Comparison of ENCODE assay signal across 8 mouse cellular contexts in the genomic region with DNA sequence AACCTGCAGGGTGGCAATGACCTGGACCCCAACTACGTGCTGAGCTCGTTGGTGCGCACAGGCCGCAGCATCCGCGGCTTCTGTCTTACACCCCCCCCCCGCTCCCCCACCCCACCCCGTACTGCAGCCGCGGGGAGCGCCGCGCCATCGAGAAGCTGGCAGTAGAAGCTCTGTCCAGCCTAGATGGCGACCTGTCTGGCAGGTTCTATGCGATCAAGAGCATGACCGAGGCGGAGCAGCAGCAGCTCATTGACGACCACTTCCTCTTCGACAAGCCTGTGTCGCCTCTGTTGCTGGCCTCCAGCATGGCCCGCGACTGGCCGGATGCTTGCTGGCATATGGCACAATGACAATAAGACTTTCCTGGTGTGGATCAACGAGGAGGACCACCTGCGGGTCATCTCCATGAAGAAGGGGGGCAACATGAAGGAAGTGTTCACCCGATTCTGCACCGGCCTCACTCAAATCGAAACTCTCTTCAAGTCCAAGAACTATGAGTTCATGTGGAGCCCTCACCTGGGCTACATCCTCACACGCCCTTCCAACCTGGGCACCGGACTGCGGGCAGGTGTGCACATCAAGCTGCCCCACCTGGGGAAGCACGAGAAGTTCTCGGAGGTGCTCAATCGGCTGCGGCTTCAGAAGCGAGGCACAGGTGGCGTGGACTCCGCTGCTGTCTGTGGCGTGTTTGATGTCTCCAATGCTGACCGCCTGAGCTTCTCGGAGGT. TPM values are rescaled to one million over a fixed set of nuclear protein-coding genes. Genes with fewer than 3 reads are reported as not detected.
DNase-seq lines count a peak whose midpoint lies in the region; ATAC-seq lines count a peak whose summit lies in the region.

No protein-coding gene starts in this region.

- peak overlapping the region; percentile 71 for H3K9ac ChIP-seq in heart, embryonic 13.5 days
- H3K9ac ChIP-seq in limb, embryonic 11.5 days (ENCODE audit: low read length) = no peak overlapping the region
- no peak overlapping the region for H3K9ac ChIP-seq in midbrain, embryonic 15.5 days

- peaks cover 10% of the 10 kb centered on the region; the same call in 1 of the 2 replicates for H3K4me1 ChIP-seq in heart, embryonic 13.5 days
- no peaks in the 10 kb centered on the region for H3K4me1 ChIP-seq in limb, embryonic 11.5 days (ENCODE audit: control insufficient read depth, insufficient read depth, low read length)
- H3K4me1 ChIP-seq in midbrain, embryonic 15.5 days = peaks cover 5% of the 10 kb centered on the region; the same call in 1 of the 2 replicates

- H3K4me3 ChIP-seq in heart, embryonic 13.5 days = peak overlapping the region; percentile 44
- peak overlapping the region; percentile 31 for H3K4me3 ChIP-seq in limb, embryonic 11.5 days (ENCODE audit: low read depth, low read length)
- peak overlapping the region; percentile 29 for H3K4me3 ChIP-seq in midbrain, embryonic 15.5 days

- H3K36me3 ChIP-seq in heart, embryonic 13.5 days = no peaks in the 10 kb centered on the region
- no peaks in the 10 kb centered on the region for H3K36me3 ChIP-seq in limb, embryonic 11.5 days (ENCODE audit: control insufficient read depth, insufficient read depth, low read length)
- H3K36me3 ChIP-seq in midbrain, embryonic 15.5 days (replicated peaks) = no peaks in the 10 kb centered on the region

- no peak overlapping the region for H3K27ac ChIP-seq in heart, embryonic 13.5 days (replicated peaks)
- no peak overlapping the region for H3K27ac ChIP-seq in limb, embryonic 11.5 days (replicated peaks; ENCODE audit: low read depth, low read length)
- H3K27ac ChIP-seq in midbrain, embryonic 15.5 days = no peak overlapping the region

- H3K9me3 ChIP-seq in heart, embryonic 13.5 days = 0 out of 2 replicates have a peak, but pooled peaks cover 3% of the 10 kb centered on the region
- H3K9me3 ChIP-seq in limb, embryonic 11.5 days (ENCODE audit: control insufficient read depth, low read length) = no peaks in the 10 kb centered on the region
- no peaks in the 10 kb centered on the region for H3K9me3 ChIP-seq in midbrain, embryonic 15.5 days

- H3K27me3 ChIP-seq in heart, embryonic 13.5 days (replicated peaks) = peaks cover 31% of the 10 kb centered on the region
- H3K27me3 ChIP-seq in limb, embryonic 11.5 days (ENCODE audit: control insufficient read depth, insufficient read depth, low read length) = peaks cover 12% of the 10 kb centered on the region
- H3K27me3 ChIP-seq in midbrain, embryonic 15.5 days (replicated peaks) = peaks cover 21% of the 10 kb centered on the region

- H3K4me2 ChIP-seq in heart, embryonic 13.5 days = peak overlapping the region; percentile 77
- peak overlapping the region; percentile 44 for H3K4me2 ChIP-seq in limb, embryonic 11.5 days (ENCODE audit: low read depth, severe bottlenecking)
- H3K4me2 ChIP-seq in midbrain, embryonic 15.5 days = peak overlapping the region; percentile 51

- ATAC-seq in heart, embryonic 13.5 days (ENCODE audit: extremely low read depth, insufficient number of reproducible peaks, low FRiP score, low TSS enrichment) = no peak
- peak; percentile 31; the same call in 1 of the 2 replicates for ATAC-seq in limb, embryonic 11.5 days (ENCODE audit: insufficient number of reproducible peaks, low FRiP score, low TSS enrichment, low read depth)
- ATAC-seq in midbrain, embryonic 15.5 days (replicated peaks) = 0 out of 2 replicates have a peak, but pooled peaks have one; percentile 20

- DNase-seq in spleen, adult 18-20 months = peak; percentile 17 to 42
- DNase-seq in spleen, postnatal 4 days (ENCODE audit: low spot score in 2 of 2) = no peak
- DNase-seq in limb, embryonic 11.5 days (ENCODE audit: low spot score) = peak; percentile 33
- peak; percentile 36 for DNase-seq in thymus, postnatal 4 days
- DNase-seq in layer of hippocampus, postnatal 25 days (ENCODE audit: extremely low spot score in 1 of 2, low spot score in 1 of 2) = no peak
- no peak for DNase-seq in MN1 (ENCODE audit: low spot score)

- 23% methylated on average over 42 of the region's 42 CpGs for WGBS in heart, embryonic 13.5 days
- 33% methylated on average over 41 of the region's 42 CpGs for WGBS in limb, embryonic 11.5 days
- WGBS in midbrain, embryonic 15.5 days = 39% methylated on average over 42 of the region's 42 CpGs

RNA-seq across cellular contexts. Expression of gene Cd80, which starts 28.4 kb away (rescaled TPM):
- 0.53 and 0.55 TPM in 2 replicates for polyA plus RNA-seq in heart, embryonic 13.5 days (2015; fragmentation: Nextera tagmentation; extraction: Ambion mirVana)
- 0.21 and 0.34 TPM in 2 replicates for polyA plus RNA-seq in limb, embryonic 11.5 days (2014; fragmentation: Nextera tagmentation; extraction: Ambion mirVana)
- polyA plus RNA-seq in midbrain, embryonic 15.5 days (2015; fragmentation: Nextera tagmentation; extraction: Ambion mirVana) = 0.54 and 0.75 TPM in 2 replicates
- total RNA-seq in layer of hippocampus, postnatal 25 days (2021) = under 1 TPM in 1 of 2 experiments, not detected in 1; 0.27 TPM

RNA-seq across cellular contexts. Expression of gene Adprh, which starts 31.2 kb away (rescaled TPM):
- polyA plus RNA-seq in heart, embryonic 13.5 days (2015; fragmentation: Nextera tagmentation; extraction: Ambion mirVana) = 92.3 and 102 TPM in 2 replicates
- 135 and 141 TPM in 2 replicates for polyA plus RNA-seq in limb, embryonic 11.5 days (2014; fragmentation: Nextera tagmentation; extraction: Ambion mirVana)
- 152 and 161 TPM in 2 replicates for polyA plus RNA-seq in midbrain, embryonic 15.5 days (2015; fragmentation: Nextera tagmentation; extraction: Ambion mirVana)
- 10 to 100 TPM; 57.7 to 61.9 TPM for total RNA-seq in layer of hippocampus, postnatal 25 days (2021)

RNA-seq across cellular contexts. Expression of gene Timmdc1, which starts 38.7 kb away (rescaled TPM):
- 29.7 and 35.3 TPM in 2 replicates for polyA plus RNA-seq in heart, embryonic 13.5 days (2015; fragmentation: Nextera tagmentation; extraction: Ambion mirVana)
- polyA plus RNA-seq in limb, embryonic 11.5 days (2014; fragmentation: Nextera tagmentation; extraction: Ambion mirVana) = 25.1 and 28.9 TPM in 2 replicates
- polyA plus RNA-seq in midbrain, embryonic 15.5 days (2015; fragmentation: Nextera tagmentation; extraction: Ambion mirVana) = 32.0 and 33.0 TPM in 2 replicates
- total RNA-seq in layer of hippocampus, postnatal 25 days (2021) = 10 to 100 TPM; 29.3 to 34.7 TPM

RNA-seq across cellular contexts. Expression of gene Pla1a, which starts 50.8 kb away (rescaled TPM):
- 0.37 and 0.69 TPM in 2 replicates for polyA plus RNA-seq in heart, embryonic 13.5 days (2015; fragmentation: Nextera tagmentation; extraction: Ambion mirVana)
- 0.07 TPM in 1 of 2 replicates, not detected in the other for polyA plus RNA-seq in limb, embryonic 11.5 days (2014; fragmentation: Nextera tagmentation; extraction: Ambion mirVana)
- polyA plus RNA-seq in midbrain, embryonic 15.5 days (2015; fragmentation: Nextera tagmentation; extraction: Ambion mirVana) = 0.42 and 0.61 TPM in 2 replicates
- under 1 TPM; 0.35 to 0.98 TPM for total RNA-seq in layer of hippocampus, postnatal 25 days (2021)

Comparison
In these comparisons a context has a peak if more than half of its experiments do, and no peak if none do; other contexts are left out.
1. DNase-seq: peak in spleen, adult 18-20 months (2 of 2), limb, embryonic 11.5 days (single experiment) and thymus, postnatal 4 days (single experiment); none in spleen, postnatal 4 days (0 of 2), layer of hippocampus, postnatal 25 days (0 of 2) and MN1 (single experiment).
2. Peak in every context shown above with its lines, with median percentiles within 50 percentile points of each other: H3K4me2 ChIP-seq and H3K4me3 ChIP-seq.